Mouse (Mus musculus) fibroblast of lung, adult 2 months (primary cell): ENCODE measurements around the gene Pfdn6.
"Not testable (repeated sequence)": the region's sequence is repeated elsewhere in the genome, so short reads cannot be mapped to it uniquely, and the experiment has no call there.

ENCODE experiments used
- DNase-seq: peaks from one replicate; pipeline ENCODE4 v3.0.0-alpha.2; 2011; ENCODE audit warnings: low read depth

Gene Pfdn6

GRCm38 (mm10) chr17:33940206-33940805 lies at the start of gene Pfdn6, which contains the start of gene Wdr46:
Pfdn6 (minus strand) TSS chr17:33940343.
Wdr46 (plus strand) TSS chr17:33940660.
- peak; percentile 82 for DNase-seq

GRCm38 (mm10) chr17:33982136-33982535 lies 42.0 kb upstream of the Pfdn6 start:
- DNase-seq: not testable (repeated sequence)

GRCm38 (mm10) chr17:33981192-33981909 lies 41.2 kb upstream of the Pfdn6 start:
- DNase-seq: peak; percentile 96

GRCm38 (mm10) chr17:33980181-33981035 lies 40.3 kb upstream of the Pfdn6 start:
- DNase-seq: no peak

GRCm38 (mm10) chr17:33979512-33980050 lies 39.4 kb upstream of the Pfdn6 start:
- no peak for DNase-seq

- DNase-seq: no peak
Measured at GRCm38 (mm10) chr17:33978631-33979031, 38.5 kb upstream of the Pfdn6 start.

GRCm38 (mm10) chr17:33977861-33978557 lies 37.9 kb upstream of the Pfdn6 start:
- no peak for DNase-seq

- no peak for DNase-seq
Measured at GRCm38 (mm10) chr17:33973572-33973971, 33.4 kb upstream of the Pfdn6 start.

- DNase-seq: no peak
Measured at GRCm38 (mm10) chr17:33972691-33973090, 32.5 kb upstream of the Pfdn6 start.

GRCm38 (mm10) chr17:33969394-33969793 lies 29.3 kb upstream of the Pfdn6 start:
- no peak for DNase-seq

- no peak for DNase-seq
Measured at GRCm38 (mm10) chr17:33968927-33969326, 28.8 kb upstream of the Pfdn6 start.

GRCm38 (mm10) chr17:33968489-33968888 lies 28.3 kb upstream of the Pfdn6 start:
- no peak for DNase-seq

- no peak for DNase-seq
Measured at GRCm38 (mm10) chr17:33965846-33966550, 25.9 kb upstream of the Pfdn6 start.

GRCm38 (mm10) chr17:33965082-33965845 lies 25.1 kb upstream of the Pfdn6 start:
- DNase-seq: no peak

- DNase-seq: no peak
Measured at GRCm38 (mm10) chr17:33962876-33963275, 22.7 kb upstream of the Pfdn6 start.

- no peak for DNase-seq
Measured at GRCm38 (mm10) chr17:33959948-33960347, 19.8 kb upstream of the Pfdn6 start.

GRCm38 (mm10) chr17:33959135-33959534 lies 19.0 kb upstream of the Pfdn6 start:
- no peak for DNase-seq

GRCm38 (mm10) chr17:33958451-33958850 lies 18.3 kb upstream of the Pfdn6 start:
- DNase-seq: no peak

- DNase-seq: no peak
Measured at GRCm38 (mm10) chr17:33957493-33957892, 17.4 kb upstream of the Pfdn6 start.

- DNase-seq: no peak
Measured at GRCm38 (mm10) chr17:33956336-33956735, 16.2 kb upstream of the Pfdn6 start.
